Comparison of ENCODE assay signal across 18 mouse cellular contexts in the genomic region with DNA sequence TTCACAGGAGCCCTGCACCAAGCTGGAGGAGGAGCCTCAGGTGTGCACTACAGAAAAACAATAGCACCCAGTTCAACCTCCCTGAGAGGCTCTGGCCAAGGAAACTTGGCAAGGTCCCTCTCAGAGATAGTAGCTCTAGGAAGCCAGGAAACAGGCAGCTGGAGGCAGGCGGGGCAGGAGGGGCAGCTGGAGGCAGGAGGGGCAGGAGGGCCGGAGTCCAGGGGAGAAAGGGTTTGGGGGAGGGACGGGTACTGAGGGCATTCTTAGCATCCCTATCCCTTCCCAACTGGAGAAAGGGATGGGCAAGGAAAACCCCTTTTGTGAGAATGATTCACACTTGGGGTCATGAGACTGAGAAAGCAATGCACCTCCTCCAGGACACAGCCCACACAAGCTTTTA. TPM values are rescaled to one million over a fixed set of nuclear protein-coding genes. Genes with fewer than 3 reads are reported as not detected.
DNase-seq lines count a peak whose midpoint lies in the region; ATAC-seq and TF ChIP-seq lines count a peak whose summit lies in the region.
"Had no signal": no experiment of that assay in that cellular context is flagged by ENCODE, and none has a peak within 500 bp of the region (broad histone marks: within the 10 kb centered on the region; RNA-seq: fewer than 3 reads in every experiment).

No protein-coding gene starts in this region.

- DNase-seq in lung, adult 18-20 months = peak; percentile 47 to 58
- no peak for DNase-seq in lung, adult 2 months
- DNase-seq in ovary, postnatal 14 days (ENCODE audit: low spot score) = peak; percentile 38
- DNase-seq in forebrain, postnatal 0 days = no peak
- DNase-seq in layer of hippocampus, adult 11-12 months (ENCODE audit: low spot score) = no peak
- DNase-seq: cerebellum, postnatal 25 days; right cerebral cortex, postnatal 25 days; thymus, postnatal 14 days had no signal

- 0 out of 2 replicates have a peak, but pooled peaks cover 2% of the 10 kb centered on the region for H3K4me1 ChIP-seq in lung, adult 2 months (ENCODE audit: control insufficient read depth, insufficient read depth, low read length)
- peaks cover 3% of the 10 kb centered on the region for H3K4me1 ChIP-seq in ES-Bruce4 (ENCODE audit: control insufficient read depth, insufficient read depth, low read length)
- H3K4me1 ChIP-seq in intestine, embryonic 15.5 days (replicated peaks) = peaks cover 6% of the 10 kb centered on the region
- H3K4me1 ChIP-seq in forebrain, postnatal 0 days (ENCODE audit: insufficient read depth) = no peaks in the 10 kb centered on the region; the same call in 1 of the 2 replicates

- 27% methylated on average over 3 of the region's 3 CpGs for WGBS in lung, adult 2 months
- 29% methylated on average over 3 of the region's 3 CpGs for WGBS in intestine, embryonic 15.5 days
- WGBS in forebrain, postnatal 0 days = 37% methylated on average over 3 of the region's 3 CpGs

- no peak for TF ChIP-seq CTCF in lung, adult 2 months (IDR thresholded peaks at IDR 0.05; ENCODE audit: insufficient read depth, low read length)
- no peak for TF ChIP-seq CTCF in ES-Bruce4 (IDR thresholded peaks at IDR 0.05; ENCODE audit: low read depth, low read length)
- no peak for TF ChIP-seq CTCF in forebrain, postnatal 0 days (IDR thresholded peaks at IDR 0.05; ENCODE audit: low read depth)

- H3K4me3 ChIP-seq in lung, adult 2 months (replicated peaks; ENCODE audit: extremely low read depth, low read depth, low read length) = no peak overlapping the region
- no peak overlapping the region for H3K4me3 ChIP-seq in ES-Bruce4 (ENCODE audit: low read depth, low read length)
- no peak overlapping the region for H3K4me3 ChIP-seq in intestine, embryonic 15.5 days (replicated peaks)
- no peak overlapping the region for H3K4me3 ChIP-seq in forebrain, postnatal 0 days (ENCODE audit: low read depth, low read length)
- H3K4me3 ChIP-seq: erythroblast, embryonic 14.5 days; heart, adult 2 months; limb, embryonic 15.5 days; midbrain, embryonic 13.5 days; myocyte had no signal

- TF ChIP-seq EP300 in ES-Bruce4 (IDR thresholded peaks at IDR 0.05; ENCODE audit: insufficient read depth, low read depth, low read length) = no peak

- peak overlapping the region; percentile 60; the same call in 1 of the 2 replicates for H3K27ac ChIP-seq in ES-Bruce4 (ENCODE audit: insufficient read depth, low read length)
- H3K27ac ChIP-seq in intestine, embryonic 15.5 days = 0 out of 2 replicates have a peak overlapping the region, but pooled peaks have one; percentile 2
- H3K27ac ChIP-seq in forebrain, postnatal 0 days (ENCODE audit: low read depth, low read length) = no peak overlapping the region
- H3K27ac ChIP-seq: heart, adult 2 months; hindbrain, postnatal 0 days; limb, embryonic 15.5 days; macrophage; midbrain, embryonic 13.5 days had no signal

- H3K9me3 ChIP-seq in ES-Bruce4 (replicated peaks; ENCODE audit: control insufficient read depth, insufficient read depth, low read length, poor library complexity, severe bottlenecking) = no peaks in the 10 kb centered on the region
- no peaks in the 10 kb centered on the region for H3K9me3 ChIP-seq in intestine, embryonic 15.5 days
- no peaks in the 10 kb centered on the region for H3K9me3 ChIP-seq in forebrain, postnatal 0 days (ENCODE audit: low read length)
- H3K9me3 ChIP-seq: limb, embryonic 15.5 days; midbrain, embryonic 13.5 days had no signal

- no peak for TF ChIP-seq POLR2A in lung, adult 2 months (IDR thresholded peaks at IDR 0.05; ENCODE audit: borderline replicate concordance, extremely low read depth, low read depth, low read length)
- TF ChIP-seq POLR2A in ES-Bruce4 (IDR thresholded peaks at IDR 0.05; ENCODE audit: insufficient read depth, low read length) = no peak

- no peaks in the 10 kb centered on the region for H3K27me3 ChIP-seq in ES-Bruce4 (ENCODE audit: control insufficient read depth, insufficient read depth, low read length, poor library complexity, severe bottlenecking)
- H3K27me3 ChIP-seq in intestine, embryonic 15.5 days (replicated peaks) = no peaks in the 10 kb centered on the region
- no peaks in the 10 kb centered on the region for H3K27me3 ChIP-seq in forebrain, postnatal 0 days (ENCODE audit: insufficient read depth, low read length)
- H3K27me3 ChIP-seq: limb, embryonic 15.5 days had no signal

- H3K9ac ChIP-seq in ES-Bruce4 (ENCODE audit: low read depth, poor library complexity, severe bottlenecking) = no peak overlapping the region
- H3K9ac ChIP-seq in intestine, embryonic 15.5 days = no peak overlapping the region
- no peak overlapping the region for H3K9ac ChIP-seq in forebrain, postnatal 0 days
- H3K9ac ChIP-seq: limb, embryonic 15.5 days; midbrain, embryonic 13.5 days had no signal

- ATAC-seq in intestine, embryonic 15.5 days = no peak
- no peak for ATAC-seq in forebrain, postnatal 0 days
- ATAC-seq: forebrain, embryonic 16.5 days; hindbrain, postnatal 0 days; midbrain, embryonic 13.5 days had no signal

- H3K36me3 ChIP-seq in ES-Bruce4 (ENCODE audit: control insufficient read depth, insufficient read depth, low read length, poor library complexity, severe bottlenecking) = peaks cover 4% of the 10 kb centered on the region; the same call in 1 of the 2 replicates
- H3K36me3 ChIP-seq in intestine, embryonic 15.5 days = peaks cover 4% of the 10 kb centered on the region; the same call in 1 of the 2 replicates
- 0 out of 2 replicates have a peak, but pooled peaks cover 5% of the 10 kb centered on the region for H3K36me3 ChIP-seq in forebrain, postnatal 0 days (ENCODE audit: insufficient read depth)
- H3K36me3 ChIP-seq: limb, embryonic 15.5 days; midbrain, embryonic 13.5 days had no signal

- peak overlapping the region; percentile 3; the same call in 1 of the 2 replicates for H3K4me2 ChIP-seq in intestine, embryonic 15.5 days (replicated peaks)
- no peak overlapping the region for H3K4me2 ChIP-seq in forebrain, postnatal 0 days (ENCODE audit: low read depth)
- H3K4me2 ChIP-seq: limb, embryonic 15.5 days; midbrain, embryonic 13.5 days had no signal

RNA-seq across cellular contexts. Expression of a gene that starts 4.9 kb away (rescaled TPM):
- 18.8 and 27.8 TPM in 2 replicates for polyA plus RNA-seq in lung, adult 2 months (2012; rRNA removed)
- polyA plus RNA-seq in ES-Bruce4 (2011; ENCODE audit: insufficient read depth, insufficient read length, low read depth, missing spikeins) = 65.5 and 69.2 TPM in 2 replicates
- polyA plus RNA-seq in intestine, embryonic 15.5 days (2015; fragmentation: Nextera tagmentation; extraction: Ambion mirVana) = 61.7 and 71.9 TPM in 2 replicates
- total RNA-seq in forebrain, postnatal 0 days (2014; rRNA removed) = 6.0 and 7.2 TPM in 2 replicates
- 3.3 and 6.0 TPM in 2 replicates for polyA plus RNA-seq in forebrain, postnatal 0 days (2015; fragmentation: Nextera tagmentation; extraction: Ambion mirVana)

RNA-seq across cellular contexts. Expression of a gene that starts 56.0 kb away (rescaled TPM):
- polyA plus RNA-seq in lung, adult 2 months (2012; rRNA removed) = 26.1 and 28.1 TPM in 2 replicates
- 89.2 and 92.6 TPM in 2 replicates for polyA plus RNA-seq in ES-Bruce4 (2011; ENCODE audit: insufficient read depth, insufficient read length, low read depth, missing spikeins)
- polyA plus RNA-seq in intestine, embryonic 15.5 days (2015; fragmentation: Nextera tagmentation; extraction: Ambion mirVana) = 11.6 and 12.2 TPM in 2 replicates
- 36.2 and 48.2 TPM in 2 replicates for total RNA-seq in forebrain, postnatal 0 days (2014; rRNA removed)
- polyA plus RNA-seq in forebrain, postnatal 0 days (2015; fragmentation: Nextera tagmentation; extraction: Ambion mirVana) = 11.2 and 14.0 TPM in 2 replicates

Comparison
In these comparisons a context has a peak if more than half of its experiments do, and no peak if none do; other contexts are left out.
1. DNase-seq: peak in lung, adult 18-20 months (2 of 2) and ovary, postnatal 14 days (single experiment); none in lung, adult 2 months (single experiment), forebrain, postnatal 0 days (single experiment) and layer of hippocampus, adult 11-12 months (single experiment).